Mouse (Mus musculus): ENCODE measurements around the gene Ednra. TPM values are rescaled to one million over a fixed set of nuclear protein-coding genes. Genes with fewer than 3 reads are reported as not detected.

Ednra gene
- polyA plus RNA-seq (2015; fragmentation: Nextera tagmentation; extraction: Ambion mirVana): 32.6 and 34.0 TPM in 2 replicates

- H3K27ac ChIP-seq: peak within 1 kb of the TSS; percentile 93
- peaks cover 18% of the 10 kb centered on the region for H3K4me1 ChIP-seq
- H3K27me3 ChIP-seq: no peaks in the 10 kb centered on the region
- H3K4me2 ChIP-seq: peak within 1 kb of the TSS; percentile 72
- peak within 1 kb of the TSS; percentile 60 for H3K4me3 ChIP-seq
- WGBS: under 1% methylated on average over 27 of the region's 27 CpGs
- peak; percentile 84 for ATAC-seq (ENCODE audit: insufficient number of reproducible peaks, low FRiP score, low TSS enrichment, low read depth)
- peak within 1 kb of the TSS; percentile 58 for H3K9ac ChIP-seq
- H3K36me3 ChIP-seq: peaks cover 6% of the 10 kb centered on the region; the same call in 1 of the 2 replicates
- H3K9me3 ChIP-seq: no peaks in the 10 kb centered on the region
These were observed at the start of gene Ednra for GRCm38 (mm10) chr8:77724046-77724930. Gene Ednra (minus strand): TSS chr8:77724464.

DNA sequence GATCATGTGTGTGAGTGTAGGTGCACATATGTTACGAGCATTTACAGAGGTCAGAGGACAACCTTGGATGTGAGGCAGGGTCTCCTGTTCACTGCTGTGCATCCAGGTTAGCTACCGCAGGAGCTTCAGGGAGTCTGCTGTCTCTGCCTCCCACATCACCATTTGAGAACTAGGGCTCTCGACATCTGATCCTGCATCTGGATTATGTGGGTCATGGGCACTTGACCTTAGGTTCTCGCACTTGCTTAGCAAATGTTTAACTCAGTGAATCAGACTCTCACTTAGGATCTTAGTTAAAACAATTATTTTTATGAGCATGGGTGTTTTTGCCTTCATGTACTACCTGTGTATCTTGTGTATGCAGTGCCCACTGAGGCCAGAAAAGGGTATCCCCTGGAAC is 49.6 kb upstream of the Ednra start:
- Histone ChIP-seq H3K9ac (no peak overlapping the region), H3K27ac (no peak overlapping the region), H3K4me2 (no peak overlapping the region), H3K36me3 (no peaks in the 10 kb centered on the region), H3K4me3 (no peak overlapping the region), H3K4me1 (no peaks in the 10 kb centered on the region), H3K9me3 (no peaks in the 10 kb centered on the region), H3K27me3 (no peaks in the 10 kb centered on the region)
- WGBS: 66% methylated on average over 4 of the region's 4 CpGs
- ATAC-seq (ENCODE audit: insufficient number of reproducible peaks, low FRiP score, low TSS enrichment, low read depth): no peak

DNA sequence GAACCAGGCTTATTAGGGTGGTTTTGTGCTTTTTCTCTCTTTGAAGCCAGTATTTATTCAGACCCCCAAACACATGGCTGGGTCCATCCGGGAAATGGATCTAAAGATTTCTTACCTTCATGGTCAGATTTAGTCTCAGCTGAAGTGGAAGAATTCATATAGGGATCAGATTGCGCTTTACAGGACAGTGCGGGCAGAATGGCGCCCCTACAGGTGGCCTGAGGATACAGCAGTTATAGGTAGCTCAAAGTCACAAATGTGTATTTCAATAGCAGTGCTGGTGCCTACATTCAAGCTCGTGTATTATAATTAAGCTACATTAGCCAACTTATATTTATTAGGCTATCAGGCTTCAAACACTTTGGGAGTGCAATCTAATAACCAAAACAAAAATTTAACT is 49.0 kb upstream of the Ednra start:
- no peaks in the 10 kb centered on the region for H3K27me3 ChIP-seq
- WGBS: 72% methylated on average over 5 of the region's 5 CpGs
- H3K27ac ChIP-seq: no peak overlapping the region
- H3K9ac ChIP-seq: no peak overlapping the region
- H3K36me3 ChIP-seq: no peaks in the 10 kb centered on the region
- no peak for ATAC-seq (ENCODE audit: insufficient number of reproducible peaks, low FRiP score, low TSS enrichment, low read depth)
- no peaks in the 10 kb centered on the region for H3K9me3 ChIP-seq
- no peak overlapping the region for H3K4me2 ChIP-seq
- H3K4me3 ChIP-seq: no peak overlapping the region
- H3K4me1 ChIP-seq: no peaks in the 10 kb centered on the region

GRCm38 (mm10) chr8:77772210-77772886 is 48.1 kb upstream of the Ednra start:
- no peak overlapping the region for H3K27ac ChIP-seq
- ATAC-seq (ENCODE audit: insufficient number of reproducible peaks, low FRiP score, low TSS enrichment, low read depth): 0 out of 2 replicates have a peak, but pooled peaks have one; percentile 35
- H3K4me3 ChIP-seq: no peak overlapping the region
- no peaks in the 10 kb centered on the region for H3K36me3 ChIP-seq
- no peaks in the 10 kb centered on the region for H3K27me3 ChIP-seq
- H3K9me3 ChIP-seq: no peaks in the 10 kb centered on the region
- H3K9ac ChIP-seq: no peak overlapping the region
- WGBS: 50% methylated on average over 5 of the region's 5 CpGs
- no peak overlapping the region for H3K4me2 ChIP-seq
- no peaks in the 10 kb centered on the region for H3K4me1 ChIP-seq

DNA sequence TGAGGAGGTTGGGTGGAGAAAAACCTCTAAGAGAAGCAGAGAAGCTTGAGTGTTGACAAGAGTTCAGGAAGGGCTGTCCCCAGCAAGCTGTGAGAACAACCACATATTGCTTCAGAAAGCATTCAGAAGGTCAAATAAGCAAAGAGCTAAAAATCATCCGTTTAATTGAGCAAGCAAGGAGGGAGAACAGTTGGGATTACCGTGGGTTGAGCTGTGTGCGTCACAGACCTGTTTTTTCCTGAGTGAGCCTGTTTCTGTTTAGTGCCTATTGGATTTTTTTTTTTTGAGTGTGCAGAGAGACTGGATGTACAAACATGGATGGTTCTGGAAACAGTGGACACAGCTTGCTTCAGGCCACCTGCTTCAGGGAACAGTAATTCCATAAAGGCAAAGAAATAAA is 46.7 kb upstream of the Ednra start:
- Histone ChIP-seq H3K4me3 (no peak overlapping the region), H3K4me2 (no peak overlapping the region), H3K36me3 (no peaks in the 10 kb centered on the region), H3K27me3 (no peaks in the 10 kb centered on the region), H3K4me1 (no peaks in the 10 kb centered on the region), H3K9ac (no peak overlapping the region), H3K27ac (no peak overlapping the region), H3K9me3 (no peaks in the 10 kb centered on the region)
- ATAC-seq (ENCODE audit: insufficient number of reproducible peaks, low FRiP score, low TSS enrichment, low read depth): no peak
- WGBS: 70% methylated on average over 3 of the region's 3 CpGs

DNA sequence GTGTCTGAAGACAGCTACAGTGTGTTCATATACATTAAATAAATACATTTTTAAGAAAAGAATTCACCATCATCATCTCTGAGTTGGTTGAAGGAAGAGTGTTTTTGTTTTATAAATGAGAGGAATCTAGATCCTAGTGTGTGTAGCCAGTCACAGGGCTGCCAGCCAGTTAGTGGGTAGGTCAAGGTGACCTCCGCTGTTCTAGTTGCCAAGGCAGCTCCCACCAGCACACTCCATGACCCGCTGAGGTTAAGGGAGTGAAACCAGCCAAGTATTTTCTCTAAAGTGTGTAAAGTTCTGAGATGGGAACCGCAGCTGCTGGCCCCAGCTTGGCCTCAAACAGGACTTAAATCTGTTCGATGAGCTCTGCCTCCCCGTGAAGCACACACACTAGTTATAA is 44.7 kb upstream of the Ednra start:
- Histone ChIP-seq H3K27ac (no peak overlapping the region), H3K4me1 (no peaks in the 10 kb centered on the region), H3K9me3 (no peaks in the 10 kb centered on the region), H3K27me3 (no peaks in the 10 kb centered on the region), H3K4me2 (no peak overlapping the region), H3K36me3 (no peaks in the 10 kb centered on the region), H3K9ac (no peak overlapping the region), H3K4me3 (no peak overlapping the region)
- 86% methylated on average over 5 of the region's 5 CpGs for WGBS
- no peak for ATAC-seq (ENCODE audit: insufficient number of reproducible peaks, low FRiP score, low TSS enrichment, low read depth)

DNA sequence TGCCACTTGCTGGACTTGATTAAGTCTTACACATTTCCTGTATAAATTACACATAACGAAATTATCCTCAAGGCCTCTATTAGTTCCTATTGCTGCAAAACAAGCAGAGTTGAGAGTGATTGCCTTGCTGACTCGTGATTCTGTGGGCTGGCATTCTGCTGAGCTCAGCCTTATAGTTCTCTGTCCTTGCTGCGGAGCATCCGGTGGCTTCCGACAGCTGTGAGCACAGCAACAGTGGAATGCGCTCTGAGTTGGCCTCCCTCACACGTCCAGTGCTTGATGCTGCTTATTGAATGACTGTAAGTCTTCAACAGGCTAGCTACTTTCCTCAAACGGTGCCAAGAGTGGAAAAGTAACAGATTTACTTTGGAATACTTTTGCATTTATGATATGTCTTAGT is 40.0 kb upstream of the Ednra start:
- H3K27ac ChIP-seq: no peak overlapping the region
- H3K9ac ChIP-seq: no peak overlapping the region
- 70% methylated on average over 8 of the region's 8 CpGs for WGBS
- ATAC-seq (ENCODE audit: insufficient number of reproducible peaks, low FRiP score, low TSS enrichment, low read depth): no peak
- no peak overlapping the region for H3K4me3 ChIP-seq
- no peaks in the 10 kb centered on the region for H3K27me3 ChIP-seq
- H3K4me2 ChIP-seq: no peak overlapping the region
- H3K36me3 ChIP-seq: no peaks in the 10 kb centered on the region
- no peaks in the 10 kb centered on the region for H3K4me1 ChIP-seq
- no peaks in the 10 kb centered on the region for H3K9me3 ChIP-seq

- no peak overlapping the region for H3K27ac ChIP-seq
- no peak overlapping the region for H3K9ac ChIP-seq
- ATAC-seq (ENCODE audit: insufficient number of reproducible peaks, low FRiP score, low TSS enrichment, low read depth): no peak
- no peaks in the 10 kb centered on the region for H3K36me3 ChIP-seq
- no peak overlapping the region for H3K4me3 ChIP-seq
- WGBS: 60% methylated on average over 3 of the region's 3 CpGs
- no peaks in the 10 kb centered on the region for H3K27me3 ChIP-seq
- H3K4me1 ChIP-seq: no peaks in the 10 kb centered on the region
- H3K9me3 ChIP-seq: no peaks in the 10 kb centered on the region
- no peak overlapping the region for H3K4me2 ChIP-seq
These were observed 38.7 kb upstream of the Ednra start for GRCm38 (mm10) chr8:77762967-77763366.

DNA sequence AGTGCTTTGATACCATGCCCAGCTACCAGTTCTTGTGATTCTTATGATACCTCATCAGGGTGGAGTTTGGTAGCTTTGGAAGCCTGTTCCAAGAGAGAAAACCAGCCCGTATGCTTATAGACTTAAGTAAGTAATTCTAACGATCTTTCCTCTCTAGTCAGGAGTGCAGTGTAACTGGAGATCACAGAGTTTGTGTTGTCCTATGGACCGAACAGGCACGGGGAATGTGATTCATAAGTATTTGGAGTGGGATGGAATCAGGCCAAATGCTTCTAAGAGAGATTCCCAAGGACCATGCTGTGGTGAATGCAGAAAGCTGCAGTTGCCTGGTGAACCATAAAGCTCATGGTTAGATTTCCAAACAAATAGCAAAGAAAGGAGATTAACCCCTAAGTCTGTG is 31.2 kb upstream of the Ednra start:
- no peaks in the 10 kb centered on the region for H3K9me3 ChIP-seq
- H3K36me3 ChIP-seq: no peaks in the 10 kb centered on the region
- no peaks in the 10 kb centered on the region for H3K4me1 ChIP-seq
- no peak overlapping the region for H3K9ac ChIP-seq
- H3K27ac ChIP-seq: no peak overlapping the region
- ATAC-seq (ENCODE audit: insufficient number of reproducible peaks, low FRiP score, low TSS enrichment, low read depth): no peak
- no peak overlapping the region for H3K4me3 ChIP-seq
- 25% methylated on average over 4 of the region's 4 CpGs for WGBS
- no peaks in the 10 kb centered on the region for H3K27me3 ChIP-seq
- no peak overlapping the region for H3K4me2 ChIP-seq

GRCm38 (mm10) chr8:77753796-77754195 is 29.5 kb upstream of the Ednra start:
- Histone ChIP-seq H3K36me3 (no peaks in the 10 kb centered on the region), H3K4me1 (no peaks in the 10 kb centered on the region), H3K4me2 (no peak overlapping the region), H3K27ac (no peak overlapping the region), H3K4me3 (no peak overlapping the region), H3K9me3 (no peaks in the 10 kb centered on the region), H3K9ac (no peak overlapping the region), H3K27me3 (no peaks in the 10 kb centered on the region)
- ATAC-seq (ENCODE audit: insufficient number of reproducible peaks, low FRiP score, low TSS enrichment, low read depth): no peak
- 71% methylated on average over 5 of the region's 5 CpGs for whole genome bisulfite sequencing

DNA sequence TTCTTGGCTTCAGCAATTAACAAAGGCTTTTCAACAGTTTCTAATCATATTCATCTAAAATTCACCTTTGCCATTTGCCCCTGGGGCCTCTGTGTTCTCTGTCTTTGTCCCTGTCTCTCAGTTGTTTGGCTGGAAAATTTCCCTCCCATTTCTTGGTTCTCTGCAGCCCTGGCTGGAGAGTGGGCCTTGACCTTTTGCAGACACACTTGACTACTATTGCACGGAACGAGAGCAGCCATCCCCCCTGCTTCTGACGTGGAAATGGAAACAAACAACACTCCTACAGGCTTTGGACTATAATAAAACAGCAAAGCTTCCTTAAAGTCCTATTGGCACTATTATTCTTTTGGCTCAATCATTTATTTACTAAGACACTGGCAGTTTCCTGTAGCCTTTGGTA is 27.8 kb upstream of the Ednra start:
- no peak for ATAC-seq (ENCODE audit: insufficient number of reproducible peaks, low FRiP score, low TSS enrichment, low read depth)
- Histone ChIP-seq H3K9me3 (no peaks in the 10 kb centered on the region), H3K27ac (no peak overlapping the region), H3K4me3 (no peak overlapping the region), H3K4me2 (no peak overlapping the region), H3K4me1 (no peaks in the 10 kb centered on the region), H3K27me3 (no peaks in the 10 kb centered on the region), H3K36me3 (no peaks in the 10 kb centered on the region), H3K9ac (no peak overlapping the region)
- WGBS: 61% methylated on average over 3 of the region's 3 CpGs

DNA sequence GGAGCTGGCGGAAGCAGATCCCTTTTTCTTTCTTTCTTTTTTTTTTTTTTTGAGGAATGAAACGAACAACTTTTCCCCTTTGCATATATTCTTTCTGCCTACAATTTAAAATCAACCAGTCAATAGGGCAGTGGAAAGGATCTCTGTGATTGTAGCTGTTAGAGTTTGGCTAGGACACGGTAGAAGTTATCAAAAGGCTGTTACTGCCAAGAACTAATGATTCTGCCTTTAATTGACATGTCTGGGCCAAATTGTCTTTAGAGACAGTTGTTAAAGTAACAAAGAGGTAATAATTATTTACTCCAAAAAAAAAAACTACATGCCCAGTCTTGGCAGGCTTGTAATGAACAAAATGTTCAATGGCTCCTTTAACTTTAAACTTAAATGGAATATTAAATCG is 26.1 kb upstream of the Ednra start:
- Histone ChIP-seq H3K9me3 (no peaks in the 10 kb centered on the region), H3K4me1 (no peaks in the 10 kb centered on the region), H3K4me2 (no peak overlapping the region), H3K27me3 (no peaks in the 10 kb centered on the region), H3K9ac (no peak overlapping the region), H3K36me3 (no peaks in the 10 kb centered on the region), H3K27ac (no peak overlapping the region), H3K4me3 (no peak overlapping the region)
- no peak for ATAC-seq (ENCODE audit: insufficient number of reproducible peaks, low FRiP score, low TSS enrichment, low read depth)
- 50% methylated on average over 4 of the region's 4 CpGs for WGBS
